Mouse (Mus musculus): ENCODE results near the gene P2rx4.
A peak's percentile ranks its signal among the peaks of the same experiment; 100 is the strongest.
"Not testable (repeated sequence)": the region's sequence is repeated elsewhere in the genome, so short reads cannot be mapped to it uniquely, and the experiment has no call there.

The P2rx4 gene

DNA sequence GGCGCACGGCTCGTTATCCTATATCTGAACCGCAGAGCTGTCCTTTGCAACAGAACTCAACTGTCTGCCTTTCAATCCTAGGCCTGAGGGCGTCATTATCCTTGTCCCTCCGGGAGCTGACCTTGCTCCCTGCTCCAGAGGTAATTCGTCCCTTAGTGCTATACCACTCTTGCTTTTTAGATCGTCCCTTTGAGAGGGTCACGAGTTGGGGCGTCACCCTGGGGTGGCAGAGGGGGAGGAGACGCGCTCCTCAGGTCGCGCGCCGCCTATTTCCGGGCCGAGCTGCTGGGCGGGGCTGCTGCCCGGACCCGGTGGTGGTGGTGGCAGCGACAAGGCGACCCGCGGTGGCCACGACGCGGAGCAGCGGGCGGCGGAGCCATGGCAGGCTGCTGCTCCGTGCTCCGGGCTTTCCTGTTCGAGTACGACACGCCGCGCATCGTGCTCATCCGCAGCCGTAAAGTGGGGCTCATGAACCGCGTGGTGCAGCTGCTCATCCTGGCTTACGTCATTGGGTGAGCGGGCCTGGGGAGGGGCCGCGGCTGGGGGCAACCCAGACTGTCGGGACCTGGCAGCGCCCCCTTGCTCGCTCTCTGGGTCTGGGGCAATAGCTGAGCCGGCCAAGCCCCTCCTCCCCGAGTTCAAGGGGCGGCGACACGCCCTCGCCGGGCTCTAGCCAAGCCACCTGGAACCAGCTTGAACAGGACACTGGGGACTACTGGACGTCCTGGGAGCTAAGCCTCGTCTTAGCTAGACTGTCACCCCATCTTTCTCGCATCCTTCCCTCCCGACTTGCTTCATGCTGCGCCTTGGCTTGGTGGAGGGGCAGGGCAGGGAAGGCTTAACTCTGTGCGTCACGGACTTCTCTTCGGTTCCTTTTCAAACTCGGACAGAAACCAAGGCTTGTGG lies at the start of gene P2rx4:
Gene P2rx4, plus strand, starts transcription at position 269 of the 906 bp plus-strand sequence.
- peak; percentile 88 for DNase-seq

DNA sequence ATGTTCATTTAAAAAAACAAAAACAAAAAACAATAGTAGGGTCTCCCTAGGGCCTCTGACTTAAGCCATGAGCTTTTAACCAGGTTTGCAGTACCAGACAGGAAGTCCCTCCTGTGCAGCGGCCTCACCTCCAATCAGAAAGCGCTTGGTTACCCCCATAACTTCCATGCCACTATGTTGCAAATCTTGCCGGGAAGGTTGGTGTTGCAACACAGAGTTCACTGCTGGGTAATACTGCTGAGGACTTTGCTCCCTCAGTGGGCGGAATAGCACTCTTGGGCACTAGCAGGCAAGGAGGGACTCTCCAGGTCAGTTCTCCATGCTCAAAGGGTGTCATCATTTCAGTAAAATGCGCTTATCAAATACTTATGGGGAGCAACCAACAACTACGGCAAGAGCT lies 44.8 kb upstream of the P2rx4 start:
- no peak for DNase-seq

DNA sequence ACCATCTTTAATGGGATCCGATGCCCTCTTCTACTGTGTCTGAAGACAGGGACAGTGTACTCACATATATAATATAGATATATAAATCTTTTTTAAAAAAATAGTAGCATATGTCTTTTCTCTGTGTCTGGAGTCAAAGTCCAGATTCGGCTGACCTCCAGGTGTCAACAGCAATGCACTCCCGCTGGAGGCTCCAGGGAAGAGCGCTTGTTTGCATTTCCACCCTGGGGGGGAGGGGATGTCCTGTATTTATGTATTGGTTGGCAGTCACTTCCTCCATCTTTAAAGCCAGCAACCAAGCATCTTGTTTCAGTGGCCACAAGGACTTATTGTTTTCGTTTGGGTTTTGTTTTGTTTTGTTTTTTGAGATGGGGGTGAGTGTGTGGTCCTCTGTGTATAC lies 42.3 kb upstream of the P2rx4 start:
- no peak for DNase-seq

DNA sequence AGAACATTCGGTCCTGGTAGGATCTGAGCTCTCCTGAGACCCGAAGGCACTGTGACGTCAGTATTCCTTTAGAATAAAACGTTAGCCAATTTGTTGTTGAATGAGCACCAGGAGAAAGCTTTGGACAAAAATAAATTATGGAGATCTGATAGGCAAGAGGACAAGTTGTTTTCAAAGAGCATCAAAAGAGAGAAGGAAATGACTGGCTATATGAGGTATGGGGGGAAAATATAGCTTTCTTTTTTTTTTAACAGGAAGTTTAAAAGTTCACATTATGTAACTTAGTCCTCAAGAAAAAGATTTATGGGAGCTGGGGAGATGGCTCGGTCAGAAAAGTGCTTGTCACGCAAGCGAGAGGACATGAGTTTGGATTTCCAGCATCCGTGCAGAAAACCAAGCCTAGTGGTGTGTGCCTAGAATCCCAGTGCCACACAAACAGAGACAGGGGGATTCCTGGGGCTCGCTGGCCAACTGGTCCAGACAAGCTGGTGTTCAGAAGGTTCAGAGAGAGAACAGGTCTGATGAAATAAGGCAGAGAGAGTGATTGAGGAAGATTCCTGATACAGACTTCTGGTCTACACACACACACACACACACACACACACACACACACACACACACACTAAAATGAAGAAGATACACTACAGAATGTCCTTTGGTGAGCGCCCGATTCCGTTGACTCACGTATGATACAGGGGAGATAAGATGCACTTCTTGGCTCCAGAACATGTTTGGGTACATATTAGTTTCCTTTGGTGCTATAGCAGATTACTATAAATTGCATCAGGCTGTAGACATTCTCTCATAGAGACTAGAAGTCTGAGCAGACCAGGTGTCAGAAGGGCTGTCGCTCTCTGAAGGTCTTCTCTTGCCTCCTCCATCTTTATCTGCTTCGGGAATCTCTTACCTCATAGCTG lies 38.1 kb upstream of the P2rx4 start:
- no peak for DNase-seq

DNA sequence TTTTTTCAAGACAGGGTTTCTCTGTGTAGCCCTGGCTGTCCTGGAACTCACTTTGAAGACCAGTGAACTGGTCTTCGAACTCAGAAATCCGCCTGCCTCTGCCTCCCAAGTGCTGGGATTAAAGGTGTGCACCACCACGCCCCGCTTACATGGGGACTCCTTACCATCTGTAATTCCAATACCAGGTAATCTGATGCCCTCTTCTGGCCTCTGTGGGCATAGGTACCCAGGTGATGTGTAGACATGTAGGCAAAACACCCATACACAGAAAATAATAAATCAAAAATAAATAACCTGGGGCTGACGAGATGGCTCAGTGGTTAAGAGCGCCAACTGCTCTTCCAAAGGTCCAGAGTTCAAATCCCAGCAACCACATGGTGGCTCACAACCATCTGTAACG lies 35.7 kb upstream of the P2rx4 start:
- not testable (repeated sequence) for DNase-seq

DNA sequence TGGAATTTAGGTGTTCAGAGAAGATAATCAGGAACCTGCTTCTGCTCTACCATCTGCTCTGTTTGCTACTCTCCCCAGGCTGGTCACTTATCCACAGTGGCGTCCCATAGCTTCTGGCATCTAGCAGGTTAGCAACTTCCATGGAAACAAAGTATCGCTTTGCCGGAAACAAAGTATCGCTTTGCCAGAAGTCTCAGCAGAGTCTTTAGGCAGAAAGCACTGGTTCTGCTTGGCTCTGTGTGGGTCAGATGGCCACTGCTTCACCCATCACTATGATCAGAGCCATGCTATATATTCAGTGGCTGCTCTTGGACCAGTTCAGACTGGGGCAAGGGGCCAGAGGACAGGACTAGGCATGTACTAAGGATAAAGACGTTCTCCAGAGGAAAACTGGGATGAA lies 35.0 kb upstream of the P2rx4 start:
- DNase-seq: no peak

DNA sequence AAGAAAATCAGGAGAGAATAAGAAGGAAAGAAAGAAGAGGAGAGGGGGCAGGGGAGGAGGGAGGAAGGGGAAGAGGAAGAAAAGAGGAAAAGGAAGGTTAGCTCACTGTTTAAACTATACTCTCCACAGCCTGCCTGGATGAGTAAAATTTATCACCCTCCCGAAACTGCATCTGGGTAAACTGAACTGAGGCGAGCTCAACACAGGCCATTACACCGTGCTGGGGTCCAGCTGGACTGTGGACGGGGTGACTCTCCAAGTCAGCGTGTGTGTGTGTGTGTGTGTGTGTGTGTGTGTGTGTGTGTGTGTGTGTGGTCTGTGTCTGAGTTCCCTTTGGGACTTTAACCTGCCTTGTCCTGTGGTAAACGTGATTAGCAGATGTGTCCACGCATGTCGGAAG lies 31.3 kb upstream of the P2rx4 start:
- no peak for DNase-seq

DNA sequence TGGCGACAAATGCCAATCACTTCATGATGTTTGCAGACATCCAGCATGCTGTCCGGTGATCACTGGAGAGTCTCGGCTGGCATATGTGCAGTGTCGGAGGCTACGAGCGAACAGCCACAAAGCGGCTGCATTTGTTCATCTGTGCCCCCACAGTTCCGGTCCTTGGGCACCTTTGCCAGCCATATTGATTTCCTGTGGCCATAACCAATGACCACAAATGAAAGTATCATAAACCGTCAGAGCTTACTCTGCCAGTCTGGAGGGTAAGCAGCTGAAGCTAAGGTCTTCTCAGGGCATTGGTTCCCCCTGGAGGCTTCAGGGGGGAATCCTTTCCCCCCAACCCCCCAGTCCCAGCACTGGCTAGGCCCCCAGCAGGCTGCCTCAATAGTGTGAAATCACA lies 29.4 kb upstream of the P2rx4 start:
- no peak for DNase-seq

DNA sequence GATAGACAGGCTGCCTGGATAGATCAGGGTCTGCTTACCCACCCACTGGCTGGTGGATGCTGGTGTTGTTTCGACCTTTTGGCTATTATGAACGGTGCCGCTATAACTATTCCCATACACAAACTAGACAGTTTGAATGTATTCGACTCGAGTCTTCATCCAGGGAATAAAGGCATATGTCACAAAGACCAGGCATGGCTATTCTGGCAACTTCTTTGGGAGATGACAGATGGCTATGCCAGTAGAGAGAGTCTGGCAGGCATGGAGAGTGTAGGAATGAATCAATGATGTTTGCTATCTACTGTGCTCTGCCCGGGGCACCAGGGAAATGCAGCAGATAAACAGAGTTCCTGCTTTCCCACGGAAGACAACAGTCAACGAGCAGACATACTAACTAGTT lies 27.5 kb upstream of the P2rx4 start:
- no peak for DNase-seq

DNA sequence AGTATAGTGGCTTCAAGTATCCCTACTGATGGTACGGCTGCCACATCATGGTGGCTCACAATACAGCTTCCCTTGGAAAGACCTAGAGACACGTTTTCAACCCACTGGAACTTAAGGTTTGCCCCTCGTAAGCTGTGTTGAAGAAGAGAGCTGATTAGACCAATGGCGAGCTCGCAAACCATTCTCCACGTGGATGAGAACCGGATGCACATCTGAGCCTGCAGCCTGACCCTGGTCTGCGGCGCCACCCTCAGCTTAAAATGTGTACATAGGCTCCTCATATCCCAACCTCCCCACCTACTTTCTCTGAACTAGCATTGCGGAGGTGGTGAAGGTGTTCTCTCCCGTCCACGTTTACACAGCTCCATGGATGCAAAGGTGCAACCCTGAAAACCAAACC lies 26.1 kb upstream of the P2rx4 start:
- no peak for DNase-seq

DNA sequence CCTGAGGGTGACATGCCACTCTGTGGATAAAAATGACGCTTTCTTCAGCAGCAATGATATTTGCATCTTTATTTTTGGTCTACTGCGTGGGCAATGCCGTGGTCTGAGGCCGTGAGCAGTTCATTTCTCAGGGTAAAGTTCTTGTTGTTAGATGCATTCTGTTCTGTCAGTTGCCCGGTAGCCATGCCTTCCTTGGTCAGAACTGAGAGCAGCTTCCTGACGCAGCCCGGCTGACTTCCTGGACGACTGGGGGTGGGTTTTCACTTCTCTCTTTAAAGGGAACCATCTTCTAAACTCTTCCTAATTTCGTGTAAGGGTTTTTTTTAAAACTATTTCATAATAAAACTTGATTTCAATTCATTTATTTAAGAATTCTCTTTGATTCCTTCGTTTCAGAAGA lies 23.4 kb upstream of the P2rx4 start:
- no peak for DNase-seq

DNA sequence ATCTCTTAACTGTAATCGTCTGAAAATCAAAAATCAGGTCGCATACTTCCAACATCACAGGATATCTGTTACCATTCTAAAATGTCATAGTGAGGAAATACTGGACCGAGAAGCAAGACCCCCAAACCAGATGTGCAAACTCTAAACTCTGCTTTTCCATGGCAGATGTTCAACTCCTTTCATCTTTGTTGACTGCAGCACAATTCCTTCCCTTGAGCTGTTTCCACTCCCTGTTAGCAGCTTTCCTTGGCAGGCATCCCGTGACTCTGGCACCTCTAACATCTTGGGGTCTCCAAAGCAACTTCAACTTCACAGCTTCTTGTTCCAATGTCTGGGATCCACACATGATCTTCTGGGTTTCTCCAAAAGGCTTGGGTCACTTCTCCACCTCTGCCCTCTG lies 20.0 kb upstream of the P2rx4 start:
- no peak for DNase-seq

DNA sequence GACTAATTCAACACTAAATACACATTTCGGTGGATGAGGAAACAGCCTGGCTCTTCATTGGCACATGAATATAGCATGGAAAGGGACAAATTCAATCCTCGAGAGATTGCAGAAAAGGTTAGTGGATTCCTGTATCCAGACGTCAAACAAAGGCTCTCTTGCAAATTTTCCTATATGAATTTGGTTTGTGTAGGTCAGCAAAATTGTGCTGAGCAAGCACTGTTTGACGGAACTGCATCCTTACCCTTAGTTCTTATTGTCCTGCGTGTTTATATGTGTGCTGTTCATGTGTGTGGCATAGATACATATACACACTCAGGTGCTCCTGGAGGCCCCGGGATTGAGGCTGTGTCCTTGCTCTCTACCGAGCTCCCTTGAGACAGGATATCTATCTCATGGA lies 18.2 kb upstream of the P2rx4 start:
- no peak for DNase-seq

DNA sequence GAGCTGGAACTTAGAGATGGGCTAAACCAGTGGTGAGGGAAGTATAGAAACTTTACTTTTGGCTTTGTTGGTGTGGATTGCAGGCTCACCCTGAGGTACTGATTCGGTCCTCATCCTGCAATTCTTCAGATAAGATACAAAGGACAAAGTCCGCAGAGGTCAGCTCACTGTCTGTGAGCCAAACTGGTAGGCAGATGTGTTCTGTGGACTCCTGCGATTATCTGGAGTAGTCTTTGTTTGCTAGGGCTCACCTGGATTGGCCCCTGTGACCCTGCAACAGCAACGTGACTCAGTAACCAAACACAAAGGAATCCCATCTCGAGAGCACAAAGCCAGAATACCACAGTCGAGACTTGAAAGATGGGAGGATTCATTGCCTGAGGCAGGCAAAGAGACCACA lies 16.9 kb upstream of the P2rx4 start:
- no peak for DNase-seq

DNA sequence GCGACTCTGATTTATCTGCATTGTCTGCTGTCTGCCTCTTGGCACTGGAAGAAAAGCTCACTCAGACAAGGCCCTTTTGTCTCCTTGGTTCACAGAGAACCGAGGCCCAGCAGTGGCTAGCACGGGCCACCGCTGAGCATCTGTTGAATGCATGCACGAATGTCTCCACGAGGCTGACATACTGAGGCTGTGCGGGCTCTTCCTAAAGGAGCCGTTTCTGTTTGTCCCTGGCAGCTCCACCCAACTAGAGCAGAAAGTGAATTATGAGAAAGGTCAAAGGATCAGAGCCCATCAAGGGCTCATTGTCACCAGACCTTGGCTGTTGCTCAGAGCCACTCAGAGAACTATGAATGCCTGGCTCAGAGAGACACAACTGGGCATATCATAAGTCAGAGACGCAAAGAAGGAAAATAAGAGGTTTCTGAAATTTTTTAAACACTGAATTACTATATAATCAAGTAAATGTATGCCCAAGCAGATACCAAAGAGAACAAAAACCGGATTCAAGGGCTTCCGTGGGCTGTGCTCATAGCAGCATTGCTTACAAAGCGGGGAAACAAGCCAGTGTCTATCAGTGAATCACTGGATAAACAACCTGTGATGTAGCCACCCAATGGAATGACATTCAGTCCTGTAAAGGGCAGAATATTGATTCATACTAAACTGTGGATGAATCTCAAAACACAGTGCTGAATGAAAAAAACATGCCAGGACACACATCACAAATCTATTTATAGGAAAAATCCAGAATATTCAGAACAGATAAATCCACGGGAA lies 13.7 kb upstream of the P2rx4 start:
- peak; percentile 85 for DNase-seq

DNA sequence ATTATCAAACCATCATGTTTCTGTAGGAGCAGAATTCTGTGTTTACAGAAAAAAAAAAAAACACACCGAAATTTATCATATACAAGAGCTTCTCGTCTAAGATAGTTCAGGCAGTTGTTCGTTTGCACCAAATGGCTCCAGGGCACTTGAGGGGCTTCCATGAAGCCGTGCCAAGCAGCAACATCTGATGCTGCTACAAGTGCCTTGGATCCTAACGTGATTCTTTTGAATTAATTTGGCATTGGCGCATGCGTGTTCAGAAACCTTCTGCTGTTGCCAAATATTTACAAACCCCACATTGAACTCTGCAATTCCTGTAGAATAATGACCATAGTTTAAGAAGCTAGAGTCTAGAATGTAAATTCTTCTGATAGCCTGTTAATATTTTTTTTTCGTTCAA lies 11.8 kb upstream of the P2rx4 start:
- no peak for DNase-seq

DNA sequence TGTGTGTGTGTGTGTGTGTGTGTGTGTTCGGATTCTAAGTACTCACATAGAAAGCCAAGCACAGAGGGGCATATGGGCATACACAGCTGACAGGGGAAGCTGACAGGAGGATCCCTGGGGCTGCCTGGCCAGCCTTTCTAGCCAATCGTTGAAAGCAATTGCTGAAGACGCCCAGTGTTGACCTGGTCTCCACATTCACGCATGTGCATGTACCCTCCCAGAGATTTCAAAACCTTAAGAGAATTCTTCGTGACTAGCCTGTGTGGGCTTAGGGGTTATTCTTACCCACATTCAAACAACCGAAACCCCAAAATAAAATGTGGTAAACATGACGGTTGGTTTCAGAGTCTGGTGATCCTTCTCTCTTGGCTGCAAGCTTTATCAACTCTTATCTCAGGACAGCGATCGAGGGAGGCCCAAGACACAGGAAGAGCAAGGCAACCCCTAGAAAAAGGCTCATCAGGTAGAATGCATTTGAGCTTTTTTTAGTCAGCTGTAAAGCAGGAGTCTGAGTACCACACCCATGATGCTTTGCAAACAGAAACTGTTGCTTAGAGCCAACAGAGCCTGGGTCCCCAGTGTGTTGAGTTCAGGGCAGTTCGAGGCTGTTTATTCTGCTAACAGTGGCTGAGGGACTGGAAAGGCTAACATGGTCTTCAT lies 9.2 kb upstream of the P2rx4 start:
- DNase-seq: no peak

DNA sequence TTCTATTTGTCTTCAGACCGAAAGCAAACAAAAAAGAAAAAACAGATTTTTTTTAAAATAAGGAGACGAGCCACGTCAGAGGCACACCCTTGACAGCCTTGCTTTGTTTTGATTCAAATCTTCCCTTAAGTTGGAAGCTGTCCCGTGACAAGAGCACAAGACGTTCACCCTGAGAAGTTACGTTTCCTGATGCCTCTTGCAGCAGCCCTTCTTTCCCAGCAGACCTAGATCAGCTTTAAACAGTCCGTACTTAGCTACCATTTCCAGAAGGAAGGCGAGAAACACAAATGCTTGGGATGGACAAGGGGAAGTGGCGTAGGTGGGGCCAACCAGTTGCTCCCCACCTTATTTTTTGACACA lies 8.7 kb upstream of the P2rx4 start:
- no peak for DNase-seq

DNA sequence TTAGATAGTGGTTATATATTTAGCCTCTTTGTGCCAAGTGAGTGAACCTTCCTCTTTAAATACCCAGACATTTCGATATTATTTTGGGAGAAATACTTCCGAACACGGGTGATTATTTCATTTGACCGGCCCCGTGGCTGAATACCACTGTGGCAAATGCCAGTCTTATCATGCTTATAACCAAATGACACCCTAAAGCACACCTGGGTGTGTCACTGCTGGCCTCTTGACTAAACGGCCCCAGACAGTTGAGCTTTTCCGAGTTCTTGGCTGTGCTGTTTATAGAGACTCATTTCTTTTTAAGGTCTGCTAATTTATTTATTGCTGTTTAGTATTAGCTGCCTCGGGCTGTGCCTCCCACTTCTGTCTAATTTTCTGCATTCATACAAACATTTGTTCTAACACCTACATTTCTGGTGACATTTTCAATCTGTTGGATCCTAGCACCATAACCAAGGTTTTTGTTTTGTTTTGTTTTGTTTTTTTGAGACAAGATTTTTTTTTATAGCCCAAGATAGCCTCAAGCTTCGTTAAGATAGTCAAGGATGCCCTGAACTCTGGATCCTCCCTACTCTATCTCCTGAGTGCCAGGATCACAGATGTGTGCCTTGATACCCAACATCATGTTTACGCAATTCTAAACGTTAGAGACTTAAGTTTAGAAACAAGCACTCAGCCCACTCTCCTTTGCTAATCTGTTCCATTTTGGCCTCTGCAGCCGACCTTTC lies 7.1 kb upstream of the P2rx4 start:
- DNase-seq: no peak

DNA sequence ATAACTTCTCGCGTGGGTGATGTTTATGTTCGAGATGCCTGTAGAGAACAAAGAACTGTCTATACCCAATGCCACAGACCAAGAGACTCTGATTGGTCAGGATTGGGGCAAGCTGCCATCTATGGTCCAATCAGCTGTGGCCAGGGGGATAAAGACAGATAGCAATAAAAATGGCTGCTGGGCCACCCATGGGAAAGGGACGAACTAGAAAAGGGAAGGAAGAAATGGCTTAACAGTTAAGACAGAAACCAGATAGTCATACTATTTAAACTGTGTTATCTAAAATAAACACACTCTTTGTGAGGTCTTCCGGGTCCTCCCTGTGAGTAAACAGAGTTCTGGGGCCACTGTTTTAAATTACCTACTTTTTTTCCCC lies 6.5 kb upstream of the P2rx4 start:
- no peak for DNase-seq

DNA sequence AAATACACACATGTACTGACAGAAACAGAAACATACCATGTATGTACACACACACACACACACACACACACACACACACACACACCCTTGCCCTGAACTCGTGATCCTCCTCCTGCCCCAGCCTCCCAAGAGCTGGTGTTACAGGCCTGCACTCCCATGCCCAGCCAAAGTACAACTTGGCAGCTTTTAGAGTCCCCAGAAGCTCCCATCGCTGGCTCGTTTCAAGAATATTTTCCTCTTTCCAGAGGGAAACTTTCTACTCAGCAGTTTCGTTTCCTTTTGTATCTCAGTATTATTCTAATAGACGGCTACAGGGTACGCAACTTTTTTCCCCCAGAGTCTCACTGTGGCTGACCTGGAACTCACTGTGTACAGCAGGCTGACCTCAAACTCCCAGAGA lies 5.2 kb upstream of the P2rx4 start:
- no peak for DNase-seq

DNA sequence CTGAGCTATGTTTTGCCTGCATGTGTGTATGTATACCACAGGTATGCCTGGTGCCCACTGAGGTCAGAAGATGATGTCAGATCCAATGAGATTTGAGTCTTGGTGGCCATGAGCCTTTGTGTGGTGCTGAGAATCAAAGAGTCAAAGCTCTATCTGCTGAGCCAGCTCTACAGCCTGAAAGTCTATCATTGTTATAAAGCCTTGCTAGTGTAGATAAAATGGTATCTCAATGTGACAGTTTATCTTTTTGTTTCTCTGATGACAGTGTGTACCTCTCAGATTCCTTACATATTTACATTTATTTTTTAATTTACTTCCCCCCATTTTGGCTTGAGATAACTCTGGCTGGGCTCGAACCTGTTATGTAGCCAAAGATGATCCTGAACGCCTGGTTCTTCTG lies 3.8 kb upstream of the P2rx4 start:
- no peak for DNase-seq

Measured in embryo, embryonic 11 days (tissue).